Mouse (Mus musculus): Measurements from ENCODE around the gene Rab1b. TPM values are rescaled to one million over a fixed set of nuclear protein-coding genes. Genes with fewer than 3 reads are reported as not detected.

Rab1b gene
- total RNA-seq, 2 experiments from 2014 or later, result 157 to 159 TPM

DNA sequence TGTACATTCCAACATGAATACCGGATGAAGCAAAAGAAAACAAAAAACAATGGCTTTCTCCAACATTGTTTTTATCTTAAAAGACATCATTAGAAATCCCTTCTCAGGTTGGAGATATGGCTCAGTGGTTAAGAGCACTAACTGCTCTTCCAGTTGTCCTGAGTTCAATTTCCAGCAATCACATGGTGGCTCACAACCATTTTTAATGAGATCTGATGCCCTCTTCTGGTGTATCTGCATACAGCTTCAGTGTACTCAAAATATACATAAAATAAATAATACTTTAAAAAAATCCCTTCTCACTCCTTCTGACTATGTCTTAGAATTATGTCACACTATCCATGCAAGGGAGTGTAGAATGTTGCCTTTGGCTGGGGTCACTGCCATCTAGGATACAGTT is 27.6 kb downstream of the Rab1b start:
- DNase-seq (ENCODE audit: low spot score in 2 of 2), result peak in 1 of 2 experiments; percentile 28
- intact Hi-C loops (cut with DNase I), result no loop called here

DNA sequence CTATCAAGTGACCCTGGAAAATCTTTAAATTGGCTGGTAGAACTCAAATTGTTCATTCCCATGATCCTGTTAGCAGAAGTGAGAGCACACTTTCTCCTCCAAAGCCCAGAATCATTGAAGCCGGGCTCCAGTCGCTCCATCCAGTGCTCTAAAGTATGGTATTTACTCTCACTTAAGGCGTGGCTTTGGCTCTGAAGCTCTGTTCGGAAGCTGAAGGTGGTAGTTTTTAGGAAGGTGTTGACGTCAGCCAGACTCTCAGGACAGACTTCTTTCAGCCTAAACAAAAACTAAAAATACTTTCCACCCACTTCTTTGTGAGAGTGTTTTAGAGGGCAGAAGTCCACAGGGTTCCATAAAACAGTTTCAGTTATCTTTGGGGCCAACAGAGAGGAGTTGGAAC is 33.4 kb downstream of the Rab1b start:
- DNase-seq (ENCODE audit: low spot score in 2 of 2), result peak in 1 of 2 experiments; percentile 71

DNA sequence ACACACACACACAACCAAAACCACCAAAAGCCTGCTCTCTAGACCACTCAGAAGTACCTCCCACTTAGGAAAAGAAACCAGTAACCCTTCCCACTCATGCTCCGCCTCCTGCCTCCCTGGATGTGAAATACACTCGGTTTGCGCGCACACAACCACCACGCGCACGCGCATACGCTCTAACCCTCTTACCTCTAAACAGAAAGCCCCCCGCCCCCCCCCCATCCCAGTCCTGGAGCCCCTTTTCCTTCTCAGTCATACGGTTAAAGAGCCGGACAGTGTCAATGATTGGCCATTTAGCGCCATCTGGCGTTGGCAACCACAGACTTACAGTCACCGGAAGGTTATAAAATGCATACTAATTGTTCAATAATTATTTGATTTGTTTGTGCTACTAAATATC is 33.8 kb downstream of the Rab1b start:
- DNase-seq (ENCODE audit: low spot score in 2 of 2), result peak; percentile 32 to 51
- intact Hi-C loops (cut with DNase I), result loop anchor here (2.0 to 5.0 kb wide), 2 partner anchors 16 to 56 kb away; no protein-coding TSS in a partner anchor

More for the DNA sequence above, 33.4 kb downstream of the Rab1b start:
- intact Hi-C loops (cut with DNase I), result loop anchor here (2.0 to 5.0 kb wide), 2 partner anchors 17 to 56 kb away; no protein-coding TSS in a partner anchor

DNA sequence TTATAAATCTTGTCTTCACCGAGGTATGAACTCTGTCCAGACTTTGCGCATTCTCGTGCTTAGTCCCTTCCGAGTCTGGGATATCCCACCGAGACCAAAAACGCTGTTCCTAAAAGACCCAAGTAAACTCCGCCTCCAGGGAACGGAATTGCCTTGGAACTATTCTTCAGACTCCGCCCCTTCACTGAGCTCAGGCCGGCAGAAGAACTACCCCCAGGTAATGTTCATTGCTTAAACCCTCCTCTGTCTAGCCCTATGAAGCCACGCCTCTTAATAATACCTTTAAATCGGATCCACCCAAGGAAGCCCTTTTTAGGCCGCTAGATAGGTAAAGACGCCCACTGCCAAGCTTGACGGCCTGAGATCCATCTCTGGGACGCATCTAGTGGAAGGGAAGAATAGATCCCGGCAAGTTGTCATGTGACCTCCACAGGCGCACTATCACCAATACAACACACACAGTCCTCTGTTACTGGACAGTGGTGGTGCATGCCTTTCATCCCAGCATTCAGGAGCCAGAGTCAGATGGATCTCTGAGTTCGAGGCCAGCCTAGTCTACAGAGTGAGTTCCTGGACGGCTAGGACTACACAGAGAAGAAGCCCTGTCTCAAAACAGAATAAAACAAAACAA is 34.4 kb downstream of the Rab1b start:
- intact Hi-C loops (cut with DNase I), result loop anchor here (2.0 to 5.0 kb wide), 2 partner anchors 16 to 55 kb away; no protein-coding TSS in a partner anchor
- peak in 1 of 2 experiments; percentile 8 for DNase-seq (ENCODE audit: low spot score in 2 of 2)

DNA sequence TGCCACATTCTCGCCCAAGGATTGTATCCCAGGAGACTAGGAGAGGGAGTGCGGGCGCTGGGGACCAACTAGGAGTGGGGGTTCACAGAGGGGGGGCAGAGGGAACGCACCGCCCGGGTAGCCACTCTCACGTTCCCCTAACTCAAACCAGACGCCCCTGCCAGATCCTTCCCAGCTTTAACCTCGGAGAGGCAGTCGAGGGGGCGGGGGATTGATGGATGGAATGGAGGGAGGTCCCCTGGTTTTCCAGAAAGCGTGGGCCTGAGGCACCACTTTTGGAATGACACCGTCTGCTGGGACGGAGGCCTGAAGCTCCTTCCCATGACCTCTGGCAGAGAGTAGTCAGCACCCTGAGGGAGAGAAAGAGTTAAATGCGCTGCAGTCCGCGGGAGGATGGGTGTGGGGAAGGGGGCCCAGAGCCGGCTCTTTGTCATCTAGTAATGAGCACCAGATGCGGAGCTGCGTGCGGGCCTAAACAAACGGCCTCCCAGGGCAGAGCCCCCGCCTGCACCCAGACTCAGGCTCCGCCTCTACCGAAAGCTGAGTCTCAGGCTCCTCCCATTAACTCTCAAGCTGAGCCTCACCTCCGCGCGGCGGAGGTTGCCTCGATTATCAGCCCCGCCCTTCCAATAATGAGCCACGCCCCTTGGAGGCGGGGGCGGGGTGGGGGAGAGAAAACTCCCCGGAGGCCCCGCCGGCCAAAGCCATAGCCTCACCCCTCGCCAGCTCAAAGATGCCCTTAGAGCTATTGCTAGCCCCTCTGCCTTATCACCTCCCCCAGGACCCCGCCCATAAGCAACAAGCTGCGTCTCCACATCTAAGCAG is 35.1 kb downstream of the Rab1b start:
- peak in 1 of 2 experiments; percentile 48 for DNase-seq (ENCODE audit: low spot score in 2 of 2)
- intact Hi-C loops (cut with DNase I), result loop anchor here (2.0 to 5.0 kb wide), 2 partner anchors 15 to 54 kb away; no protein-coding TSS in a partner anchor

DNA sequence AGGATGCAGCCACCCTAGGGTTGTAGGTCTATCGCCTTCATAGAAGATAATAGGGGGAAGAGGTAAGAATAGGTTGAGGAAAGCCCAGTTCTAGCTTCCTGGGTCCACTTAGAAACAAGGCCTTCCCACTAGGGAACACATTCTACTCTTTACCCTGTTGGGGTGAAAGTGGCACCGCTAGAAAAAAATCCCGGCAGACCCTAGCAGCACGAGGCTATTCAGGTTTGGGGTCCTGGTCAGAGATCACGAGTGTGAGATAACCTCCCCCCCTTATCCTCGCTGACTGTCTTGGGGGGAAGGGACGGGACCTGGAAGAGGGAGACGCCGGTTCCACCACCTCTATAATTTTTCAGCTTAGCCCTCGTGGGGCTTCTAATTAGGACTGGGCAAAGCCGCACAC is 35.8 kb downstream of the Rab1b start:
- intact Hi-C loops (cut with DNase I), result loop anchor here (5.0 kb wide), 1 partner anchor 54 kb away; no protein-coding TSS in a partner anchor
- DNase-seq (ENCODE audit: low spot score in 2 of 2), result no peak

DNA sequence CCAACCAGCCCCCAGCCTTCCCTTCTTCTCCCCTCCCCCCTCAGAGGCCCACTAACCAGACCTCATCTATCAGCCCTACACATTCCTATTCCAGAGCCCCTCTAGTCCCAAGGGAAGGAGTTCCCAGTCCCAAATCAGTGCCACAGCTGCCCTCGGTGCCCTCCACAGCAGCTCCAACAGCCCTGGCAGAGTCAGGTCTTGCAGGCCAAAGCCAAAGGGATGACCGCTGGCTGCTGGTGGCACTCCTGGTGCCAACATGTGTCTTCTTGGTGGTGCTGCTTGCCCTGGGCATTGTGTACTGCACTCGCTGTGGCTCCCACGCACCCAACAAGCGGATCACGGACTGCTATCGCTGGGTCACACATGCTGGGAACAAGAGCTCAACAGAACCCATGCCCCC is 36.9 kb downstream of the Rab1b start:
- intact Hi-C loops (cut with DNase I), result loop anchor here (5.0 kb wide), 1 partner anchor 53 kb away; no protein-coding TSS in a partner anchor
- no peak for DNase-seq (ENCODE audit: low spot score in 2 of 2)

DNA sequence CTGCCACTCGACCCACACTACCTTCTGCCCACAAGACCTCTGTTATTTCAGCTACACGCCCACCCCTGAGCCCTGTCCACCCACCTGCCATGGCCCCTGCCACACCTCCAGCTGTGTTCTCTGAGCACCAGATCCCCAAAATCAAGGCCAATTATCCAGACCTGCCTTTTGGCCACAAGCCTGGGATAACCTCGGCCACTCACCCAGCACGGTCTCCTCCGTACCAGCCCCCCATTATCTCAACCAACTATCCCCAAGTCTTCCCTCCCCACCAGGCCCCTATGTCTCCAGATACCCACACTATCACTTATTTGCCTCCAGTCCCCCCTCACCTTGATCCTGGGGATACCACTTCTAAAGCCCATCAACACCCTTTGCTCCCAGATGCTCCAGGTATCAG is 37.4 kb downstream of the Rab1b start:
- intact Hi-C loops (cut with DNase I), result no loop called here
- DNase-seq (ENCODE audit: low spot score in 2 of 2), result no peak

DNA sequence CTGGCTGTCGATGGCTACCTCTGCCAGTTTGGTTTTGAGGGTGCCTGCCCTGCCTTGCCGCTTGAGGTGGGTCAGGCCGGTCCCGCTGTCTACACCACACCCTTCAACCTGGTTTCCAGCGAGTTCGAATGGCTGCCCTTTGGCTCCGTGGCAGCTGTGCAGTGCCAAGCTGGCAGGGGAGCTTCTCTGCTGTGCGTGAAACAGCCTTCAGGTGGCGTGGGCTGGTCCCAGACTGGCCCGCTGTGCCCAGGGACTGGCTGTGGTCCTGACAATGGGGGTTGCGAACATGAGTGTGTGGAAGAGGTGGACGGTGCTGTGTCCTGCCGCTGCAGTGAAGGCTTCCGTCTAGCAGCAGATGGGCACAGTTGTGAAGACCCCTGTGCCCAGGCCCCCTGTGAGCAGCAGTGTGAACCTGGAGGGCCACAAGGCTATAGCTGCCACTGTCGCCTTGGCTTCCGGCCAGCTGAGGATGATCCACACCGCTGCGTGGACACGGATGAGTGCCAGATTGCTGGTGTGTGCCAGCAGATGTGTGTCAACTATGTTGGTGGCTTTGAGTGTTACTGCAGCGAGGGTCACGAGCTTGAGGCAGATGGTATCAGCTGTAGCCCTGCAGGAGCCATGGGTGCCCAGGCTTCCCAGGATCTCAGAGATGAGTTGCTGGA is 38.2 kb downstream of the Rab1b start:
- no peak for DNase-seq (ENCODE audit: low spot score in 2 of 2)
- intact Hi-C loops (cut with DNase I), result no loop called here

DNA sequence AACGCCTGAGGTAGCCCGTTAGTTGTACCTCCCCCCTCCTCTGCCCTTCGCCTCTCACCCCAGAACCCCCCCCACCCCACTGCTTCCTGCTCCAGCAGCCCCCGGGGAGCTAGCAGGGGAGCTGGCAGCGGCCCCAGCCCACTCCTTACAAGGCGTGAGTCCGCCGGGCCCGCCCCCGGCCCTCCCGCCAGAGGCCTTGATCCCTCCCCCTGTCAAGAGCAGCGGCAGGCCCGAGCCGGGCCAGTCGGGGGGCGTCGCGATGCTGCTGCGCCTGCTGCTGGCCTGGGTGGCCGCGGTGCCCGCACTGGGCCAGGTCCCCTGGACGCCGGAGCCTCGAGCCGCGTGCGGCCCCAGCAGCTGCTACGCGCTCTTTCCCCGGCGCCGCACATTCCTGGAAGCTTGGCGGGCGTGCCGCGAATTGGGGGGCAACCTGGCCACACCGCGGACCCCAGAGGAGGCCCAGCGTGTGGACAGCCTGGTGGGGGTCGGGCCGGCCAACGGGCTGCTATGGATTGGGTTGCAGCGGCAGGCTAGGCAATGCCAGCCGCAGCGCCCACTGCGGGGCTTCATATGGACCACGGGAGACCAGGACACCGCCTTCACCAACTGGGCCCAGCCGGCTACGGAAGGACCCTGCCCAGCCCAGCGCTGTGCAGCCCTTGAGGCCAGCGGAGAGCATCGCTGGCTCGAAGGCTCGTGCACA is 38.9 kb downstream of the Rab1b start, which contains the start of gene Cd248:
TSS of gene Cd248 (plus strand) at position 212 of the 703 bp plus-strand sequence.
- peak in 1 of 2 experiments; percentile 17 for DNase-seq (ENCODE audit: low spot score in 2 of 2)
- intact Hi-C loops (cut with DNase I), result no loop called here

DNA sequence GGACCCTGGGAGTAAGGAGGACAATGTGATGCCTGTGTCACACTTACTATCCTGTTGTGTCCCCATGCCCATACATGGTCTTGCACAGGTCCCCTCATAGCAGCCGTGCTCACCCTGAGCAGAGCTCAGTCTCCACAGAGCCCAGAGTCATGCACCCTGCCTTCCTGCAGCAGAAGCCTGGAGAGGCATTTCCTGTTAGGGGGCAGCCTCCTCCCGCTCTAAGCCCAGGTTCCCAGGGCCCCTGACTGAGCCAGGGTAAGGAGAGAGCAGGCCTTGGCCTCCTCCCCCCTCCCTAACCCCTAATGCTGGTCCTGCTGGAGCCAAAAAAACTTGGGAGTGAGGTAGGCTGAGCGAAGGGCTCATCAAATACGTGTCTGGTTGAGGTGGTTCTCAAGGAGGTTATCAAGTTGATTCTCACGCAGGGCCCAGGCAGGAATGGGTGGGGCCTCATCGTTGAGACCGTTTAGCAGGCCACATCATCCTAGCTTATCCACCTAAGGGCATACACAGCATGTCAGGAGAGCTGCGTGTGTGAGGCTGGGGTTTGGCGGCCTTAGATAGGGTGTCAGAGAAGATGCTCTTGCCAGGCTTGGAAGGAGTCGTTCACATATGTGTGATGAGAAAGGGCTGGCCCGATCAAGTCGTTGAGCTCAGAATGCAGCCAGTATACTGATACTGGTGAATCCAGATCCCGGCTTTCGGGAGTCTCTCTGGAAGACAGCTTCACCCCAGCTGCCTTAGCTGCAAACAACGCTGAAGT is 39.7 kb downstream of the Rab1b start:
- no peak for DNase-seq (ENCODE audit: low spot score in 2 of 2)
- intact Hi-C loops (cut with DNase I), result no loop called here

DNA sequence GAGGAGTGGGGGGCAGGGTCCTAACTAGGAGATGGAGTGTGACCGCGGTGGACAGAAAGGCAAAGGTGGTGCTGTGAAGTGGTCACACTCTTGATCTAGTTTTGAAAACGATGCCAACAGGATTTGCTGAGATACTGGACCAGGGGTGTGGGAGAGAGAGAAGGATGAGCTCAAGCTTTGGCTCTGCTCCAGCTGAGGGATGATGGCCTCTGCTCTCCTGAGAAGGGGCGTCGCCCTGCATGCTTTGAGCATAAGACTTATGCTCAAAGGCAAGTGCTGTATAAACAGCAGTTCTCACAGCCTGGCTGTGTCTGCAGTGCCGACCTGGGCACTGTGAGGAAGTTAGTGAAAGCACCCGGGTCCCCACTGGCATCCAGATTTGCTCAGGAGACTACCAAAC is 41.8 kb downstream of the Rab1b start:
- DNase-seq (ENCODE audit: low spot score in 2 of 2), result no peak
- intact Hi-C loops (cut with DNase I), result no loop called here

DNA sequence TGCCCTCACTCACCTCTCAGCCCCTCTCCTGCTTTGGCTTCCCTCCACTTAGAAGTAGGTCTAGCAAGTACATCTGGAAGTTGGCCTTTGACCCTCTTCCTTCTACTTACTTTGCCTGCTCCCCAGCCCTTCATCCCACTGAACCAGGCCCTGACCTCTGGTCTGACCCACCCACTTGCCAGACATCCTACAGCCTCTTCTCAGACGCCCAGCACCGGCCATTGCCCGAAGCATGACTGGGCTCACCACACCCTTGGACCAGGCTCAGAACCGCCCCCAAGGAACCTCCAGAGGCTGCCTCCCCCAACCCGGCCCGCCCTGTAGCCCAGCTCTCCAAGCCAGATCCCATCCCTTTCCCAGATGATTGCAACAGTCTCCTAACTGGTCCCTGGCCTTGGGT is 44.4 kb downstream of the Rab1b start:
- intact Hi-C loops (cut with DNase I), result no loop called here
- no peak for DNase-seq (ENCODE audit: low spot score in 2 of 2)

DNA sequence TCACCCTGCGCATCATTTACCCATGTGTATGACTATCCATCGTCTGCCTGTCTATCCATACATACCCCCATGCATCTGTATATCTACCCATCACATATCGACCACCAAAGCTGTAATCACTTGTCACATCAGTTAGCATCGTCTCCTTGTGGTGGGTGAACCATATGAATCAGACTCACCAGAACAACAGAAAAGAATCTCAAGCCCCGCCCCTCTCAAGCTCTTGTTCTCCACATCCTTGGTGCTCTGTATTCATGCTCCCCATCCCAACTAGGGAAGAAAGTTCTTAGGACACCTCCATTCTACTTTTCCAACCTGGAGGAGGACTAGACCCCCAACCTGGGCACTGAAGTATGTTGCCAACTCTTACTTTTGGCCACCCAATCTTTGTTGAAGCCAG is 44.8 kb downstream of the Rab1b start:
- intact Hi-C loops (cut with DNase I), result no loop called here
- no peak for DNase-seq (ENCODE audit: low spot score in 2 of 2)

DNA sequence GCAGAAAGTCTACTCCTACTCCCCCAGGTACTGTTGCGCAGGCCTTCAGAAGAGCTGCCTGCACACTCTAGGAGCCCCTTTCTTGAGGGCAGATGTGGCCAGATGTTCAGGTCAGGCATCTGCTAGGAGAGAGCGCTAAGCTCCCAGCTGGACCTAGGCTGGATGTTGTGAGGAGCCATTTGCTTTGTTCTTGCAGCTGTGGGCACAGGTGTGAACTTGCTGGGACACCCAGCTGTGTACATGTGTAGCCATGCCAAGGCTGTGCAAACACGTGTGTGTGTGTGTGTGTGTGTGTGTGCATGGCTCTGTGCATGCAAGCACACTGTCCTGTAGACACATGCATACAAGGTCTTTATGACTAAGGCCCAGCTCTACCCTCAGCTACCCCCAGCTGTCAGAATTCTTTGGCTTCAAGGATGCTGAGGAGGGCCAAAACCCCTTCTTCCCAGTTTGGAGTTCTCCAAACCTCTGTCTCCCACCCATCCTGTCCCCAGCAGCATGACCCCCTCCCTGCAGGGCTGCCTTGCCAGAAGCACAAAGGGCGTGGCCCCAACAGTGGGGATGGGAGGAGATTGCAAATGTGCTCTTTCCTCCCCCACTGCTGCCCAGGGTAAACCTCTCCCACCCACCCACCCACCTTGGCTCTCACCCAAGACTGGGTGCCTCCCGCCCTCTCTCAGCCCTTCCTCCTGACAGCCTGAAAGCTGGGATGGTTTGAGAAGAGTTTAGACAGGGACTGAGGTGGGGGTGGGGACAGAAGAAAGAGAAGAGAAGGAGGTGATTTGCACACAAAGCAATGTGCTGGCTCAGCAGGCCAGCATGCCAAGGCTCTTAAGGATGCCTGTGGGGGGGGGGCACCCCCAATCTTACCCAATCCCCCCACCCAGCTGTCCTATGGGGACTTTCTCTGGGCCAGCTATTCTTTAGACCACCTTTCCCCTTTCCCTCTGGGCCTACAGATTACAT is 46.2 kb downstream of the Rab1b start:
- intact Hi-C loops (cut with DNase I), result no loop called here
- no peak for DNase-seq (ENCODE audit: low spot score in 2 of 2)

DNA sequence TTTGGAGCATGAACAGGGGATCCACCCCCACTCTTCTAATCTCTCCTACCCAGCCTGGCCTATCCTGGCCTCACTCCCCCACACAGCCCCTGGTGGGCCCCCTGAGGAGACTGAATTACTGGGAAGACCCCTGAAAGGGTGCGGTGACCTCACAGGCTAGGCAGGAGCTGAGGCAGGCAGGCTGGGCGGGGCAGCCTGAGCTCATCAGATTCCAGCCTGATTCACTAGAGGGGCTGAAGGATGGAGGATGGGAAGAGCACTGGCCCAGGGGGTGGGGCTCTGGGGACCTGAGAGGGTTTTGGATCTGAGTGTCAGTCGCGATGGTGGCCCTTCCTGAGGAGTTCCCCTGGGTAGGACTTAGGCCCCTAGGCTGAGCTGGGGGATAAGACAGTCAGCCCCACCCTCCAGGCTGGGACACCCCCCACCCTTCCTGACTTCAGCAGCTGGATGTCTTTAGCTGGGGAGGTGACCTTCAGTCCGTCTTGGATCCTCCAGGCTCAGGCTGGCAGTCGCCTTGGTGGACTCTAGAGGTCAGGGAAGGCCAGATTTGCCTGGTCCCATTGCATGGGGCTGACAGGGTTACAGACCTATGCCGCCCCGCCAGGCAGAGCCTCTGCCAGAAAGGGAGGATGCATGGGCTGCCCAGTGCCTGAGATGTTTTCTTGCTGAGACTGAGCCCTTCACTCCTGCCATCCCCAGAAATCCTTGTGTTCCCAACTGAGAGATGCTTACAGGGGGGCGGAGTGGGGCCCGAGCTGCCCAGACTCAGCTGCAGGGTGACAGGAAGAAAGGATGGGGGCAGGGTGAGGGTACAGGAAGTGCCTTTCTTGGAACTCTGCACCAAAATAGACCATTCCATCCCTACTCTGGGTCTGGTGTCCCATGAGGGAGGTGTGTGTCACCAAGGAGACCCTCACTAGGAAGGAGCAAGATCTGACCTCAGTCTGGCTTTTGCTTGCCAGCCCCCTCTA is 47.8 kb downstream of the Rab1b start:
- no peak for DNase-seq (ENCODE audit: low spot score in 2 of 2)
- intact Hi-C loops (cut with DNase I), result no loop called here

Measured in left cerebral cortex, postnatal 25 days (tissue).